8 mouse cellular contexts compared by ENCODE assay signal in the genomic region with DNA sequence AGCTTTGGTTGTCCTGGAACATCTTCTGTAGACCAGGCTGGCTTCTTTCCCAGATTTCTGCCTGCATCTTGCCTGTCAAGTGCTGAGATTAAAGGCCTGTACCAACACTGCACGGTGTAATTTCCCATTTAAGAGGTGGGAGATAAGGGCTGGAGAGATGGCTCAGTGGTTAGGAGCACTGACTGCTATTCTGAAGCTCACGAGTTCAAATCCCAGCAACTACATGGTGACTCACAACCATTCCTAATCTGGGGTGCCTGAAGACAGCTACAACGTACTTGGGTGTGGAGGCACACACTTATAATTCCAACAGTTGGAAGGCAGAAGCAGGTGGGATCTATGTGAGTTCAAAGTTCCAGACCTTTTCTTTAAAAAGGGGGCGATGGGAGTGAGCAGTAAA. TPM values are rescaled to one million over a fixed set of nuclear protein-coding genes. Genes with fewer than 3 reads are reported as not detected.
DNase-seq lines count a peak whose midpoint lies in the region; ATAC-seq lines count a peak whose summit lies in the region.

No protein-coding gene starts in this region.

- H3K27me3 ChIP-seq in kidney, embryonic 15.5 days, result no peaks in the 10 kb centered on the region
- H3K27me3 ChIP-seq in forebrain, embryonic 15.5 days, result no peaks in the 10 kb centered on the region
- no peaks in the 10 kb centered on the region for H3K27me3 ChIP-seq in liver, embryonic 13.5 days

- H3K36me3 ChIP-seq in kidney, embryonic 15.5 days, result no peaks in the 10 kb centered on the region
- H3K36me3 ChIP-seq in forebrain, embryonic 15.5 days, result no peaks in the 10 kb centered on the region
- H3K36me3 ChIP-seq in liver, embryonic 13.5 days, result no peaks in the 10 kb centered on the region

- H3K27ac ChIP-seq in kidney, embryonic 15.5 days, result no peak overlapping the region
- no peak overlapping the region for H3K27ac ChIP-seq in forebrain, embryonic 15.5 days (replicated peaks)
- H3K27ac ChIP-seq in liver, embryonic 13.5 days, result no peak overlapping the region

- peak; percentile 20; the same call in 1 of the 2 replicates for ATAC-seq in kidney, embryonic 15.5 days (replicated peaks; ENCODE audit: low FRiP score)
- peak; percentile 14 for ATAC-seq in forebrain, embryonic 15.5 days (replicated peaks)
- peak; percentile 2; the same call in 1 of the 2 replicates for ATAC-seq in liver, embryonic 13.5 days (ENCODE audit: low read depth)

- peak overlapping the region; percentile 64 for H3K4me2 ChIP-seq in kidney, embryonic 15.5 days
- H3K4me2 ChIP-seq in forebrain, embryonic 15.5 days (replicated peaks), result peak overlapping the region; percentile 31
- 0 out of 2 replicates have a peak overlapping the region, but pooled peaks have one; percentile 17 for H3K4me2 ChIP-seq in liver, embryonic 13.5 days

- no peak overlapping the region for H3K9ac ChIP-seq in kidney, embryonic 15.5 days
- H3K9ac ChIP-seq in forebrain, embryonic 15.5 days (replicated peaks), result peak overlapping the region; percentile 96; the same call in 1 of the 2 replicates
- no peak overlapping the region for H3K9ac ChIP-seq in liver, embryonic 13.5 days

- H3K4me1 ChIP-seq in kidney, embryonic 15.5 days, result no peaks in the 10 kb centered on the region
- peaks cover 12% of the 10 kb centered on the region for H3K4me1 ChIP-seq in forebrain, embryonic 15.5 days
- peaks cover 8% of the 10 kb centered on the region for H3K4me1 ChIP-seq in liver, embryonic 13.5 days (replicated peaks)

- intact Hi-C loops in left cerebral cortex, postnatal 36 days (cut with DNase I), result loop anchor here (5.0 kb wide), 1 partner anchor 36 kb away; no protein-coding TSS in a partner anchor

- no peak for DNase-seq in kidney, postnatal 14 days
- peak; percentile 30 for DNase-seq in adipocyte (ENCODE audit: low spot score)
- no peak for DNase-seq in liver, embryonic 13.5 days
- DNase-seq in retina, postnatal 1 day, result no peak
- DNase-seq in urinary bladder, adult 2 months (ENCODE audit: low spot score), result no peak
- DNase-seq in left cerebral cortex, postnatal 36 days (ENCODE audit: low spot score in 2 of 2), result no peak

- 0 out of 2 replicates have a peak overlapping the region, but pooled peaks have one; percentile 91 for H3K4me3 ChIP-seq in kidney, embryonic 15.5 days (replicated peaks)
- H3K4me3 ChIP-seq in forebrain, embryonic 15.5 days, result peak overlapping the region; percentile 71
- H3K4me3 ChIP-seq in liver, embryonic 13.5 days (replicated peaks), result peak overlapping the region; percentile 99

- no peaks in the 10 kb centered on the region for H3K9me3 ChIP-seq in kidney, embryonic 15.5 days (replicated peaks)
- H3K9me3 ChIP-seq in forebrain, embryonic 15.5 days, result no peaks in the 10 kb centered on the region
- H3K9me3 ChIP-seq in liver, embryonic 13.5 days (replicated peaks), result no peaks in the 10 kb centered on the region

- 36% methylated on average over 4 of the region's 4 CpGs for WGBS in kidney, embryonic 15.5 days
- 39% methylated on average over 4 of the region's 4 CpGs for WGBS in forebrain, embryonic 15.5 days
- WGBS in liver, embryonic 13.5 days (ENCODE audit: insufficient replicate concordance), result 24% methylated on average over 4 of the region's 4 CpGs

RNA-seq across cellular contexts. Expression of a gene that starts 46.8 kb away (rescaled TPM):
- 56.9 and 67.7 TPM in 2 replicates for polyA plus RNA-seq in kidney, embryonic 15.5 days (2015; fragmentation: Nextera tagmentation; extraction: Ambion mirVana)
- 88.5 and 90.8 TPM in 2 replicates for polyA plus RNA-seq in forebrain, embryonic 15.5 days (2015; fragmentation: Nextera tagmentation; extraction: Ambion mirVana)
- polyA plus RNA-seq in liver, embryonic 13.5 days (2015; fragmentation: Nextera tagmentation; extraction: Ambion mirVana), result 16.7 and 22.3 TPM in 2 replicates
- 37.0 and 38.6 TPM in 2 replicates for polyA plus RNA-seq in urinary bladder, adult 2 months (2012; rRNA removed)
- 100 to 1,000 TPM; 114 to 154 TPM for total RNA-seq in left cerebral cortex, postnatal 36 days (2021)
